Mouse (Mus musculus): ENCODE results near the gene Me1. TPM values are rescaled to one million over a fixed set of nuclear protein-coding genes. Genes with fewer than 3 reads are reported as not detected.

Me1 gene
- polyA plus RNA-seq, 1 experiment = 62.8 TPM

DNA sequence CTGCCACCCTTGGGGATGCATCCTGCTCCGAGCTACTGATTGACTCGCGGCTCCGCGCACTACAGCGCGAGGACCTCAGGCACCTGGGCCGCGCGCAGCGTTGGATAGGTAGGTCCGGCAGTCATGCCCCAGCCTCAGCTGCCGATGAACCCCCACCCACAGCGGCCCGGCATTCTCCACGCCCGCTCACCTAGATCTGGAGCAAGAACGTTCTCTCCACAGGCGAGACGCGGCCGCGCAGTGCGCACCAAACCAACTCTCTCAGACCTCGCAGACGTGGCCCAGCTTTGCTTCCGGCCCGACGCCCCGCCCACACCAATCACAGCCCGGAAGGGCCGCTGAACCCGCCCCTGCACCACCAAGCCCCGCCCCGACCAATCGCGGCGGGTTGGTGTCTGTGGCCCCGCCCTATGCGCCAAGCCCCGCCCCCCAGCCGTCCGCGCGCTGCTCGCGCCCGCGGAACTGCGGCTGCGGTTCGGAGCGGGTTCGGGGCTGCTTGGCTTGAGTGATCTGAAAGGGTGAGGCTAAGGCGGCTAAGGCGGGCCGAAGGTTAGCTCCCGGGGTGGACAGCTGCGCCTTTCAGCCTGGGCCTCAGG, 124.1 kb downstream of the Me1 start, which contains the start of the genes Pgm3 and Rwdd2a:
Gene Pgm3 (minus strand): TSS at position 303 of the 596 bp plus-strand sequence.
Gene Rwdd2a (plus strand): TSS at position 452 of the 596 bp plus-strand sequence.
- peak within 1 kb of the TSS; percentile 91 for H3K4me3 ChIP-seq (replicated peaks; ENCODE audit: extremely low read depth, low read depth, low read length)
- under 1% methylated on average over 59 of the region's 59 CpGs for WGBS
- peak; percentile 95 for DNase-seq
- no peaks in the 10 kb centered on the region; the same call in 1 of the 2 replicates for H3K4me1 ChIP-seq (ENCODE audit: control insufficient read depth, insufficient read depth, low read length)
- peak; percentile 92; the same call in 1 of the 2 replicates for TF ChIP-seq POLR2A (IDR thresholded peaks at IDR 0.05; ENCODE audit: borderline replicate concordance, extremely low read depth, low read depth, low read length)
- TF ChIP-seq CTCF (IDR thresholded peaks at IDR 0.05; ENCODE audit: insufficient read depth, low read length) = no peak

DNA sequence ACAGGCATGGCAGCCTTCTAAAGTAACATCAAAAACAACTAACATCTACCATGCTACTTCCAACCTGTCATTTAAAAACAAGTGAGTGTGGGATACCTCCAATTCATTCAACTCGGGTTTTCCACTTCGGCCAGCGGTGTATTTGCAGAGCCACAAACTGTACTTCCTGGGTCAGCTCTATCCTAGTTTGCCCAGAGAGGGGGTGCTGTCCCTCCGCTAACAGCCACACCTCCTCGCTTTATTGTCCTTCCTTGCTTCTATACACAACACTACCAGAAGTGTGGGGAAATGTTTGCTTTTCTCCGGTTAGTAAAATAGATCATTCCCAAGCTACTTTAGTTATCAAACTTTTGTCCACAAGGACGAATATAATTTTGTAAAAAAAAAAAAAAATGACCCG, 124.8 kb downstream of the Me1 start:
- TF ChIP-seq CTCF (IDR thresholded peaks at IDR 0.05; ENCODE audit: insufficient read depth, low read length) (no peak), POLR2A (IDR thresholded peaks at IDR 0.05; ENCODE audit: borderline replicate concordance, extremely low read depth, low read depth, low read length) (no peak)
- no peak for DNase-seq
- 2% methylated on average over 8 of the region's 8 CpGs for WGBS
- peak overlapping the region; percentile 44 for H3K4me3 ChIP-seq (replicated peaks; ENCODE audit: extremely low read depth, low read depth, low read length)
- no peaks in the 10 kb centered on the region; the same call in 1 of the 2 replicates for H3K4me1 ChIP-seq (ENCODE audit: control insufficient read depth, insufficient read depth, low read length)

DNA sequence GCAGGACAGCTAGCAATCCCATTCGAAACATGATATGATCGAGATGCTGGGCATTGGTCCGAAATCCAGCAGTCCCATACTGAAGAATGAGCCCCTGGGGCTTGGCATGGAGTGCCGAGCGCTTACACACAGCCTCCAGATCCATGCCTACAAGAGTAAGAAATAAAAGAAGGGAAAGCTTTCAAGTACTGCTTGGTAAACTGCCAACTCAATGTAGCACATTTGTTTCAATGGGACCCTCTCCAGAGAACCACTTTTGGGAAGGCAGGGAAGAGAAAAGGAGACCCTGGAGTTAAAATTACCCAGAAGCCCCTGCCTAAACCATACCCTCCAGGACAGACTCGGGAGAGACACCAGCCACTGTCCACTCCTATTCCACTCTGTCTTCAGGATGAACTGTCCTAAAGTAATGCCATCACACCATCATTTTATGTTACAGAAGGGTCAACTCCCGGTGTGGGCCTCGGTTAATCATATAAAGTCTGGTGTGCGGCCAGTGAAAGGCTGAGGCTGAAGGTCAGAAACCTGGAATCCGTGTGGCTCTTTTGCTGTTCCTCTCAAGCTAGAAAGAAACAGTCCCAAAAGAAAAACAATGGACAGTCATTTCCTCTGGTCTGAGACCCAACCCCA, 125.4 kb downstream of the Me1 start:
- no peak for DNase-seq

DNA sequence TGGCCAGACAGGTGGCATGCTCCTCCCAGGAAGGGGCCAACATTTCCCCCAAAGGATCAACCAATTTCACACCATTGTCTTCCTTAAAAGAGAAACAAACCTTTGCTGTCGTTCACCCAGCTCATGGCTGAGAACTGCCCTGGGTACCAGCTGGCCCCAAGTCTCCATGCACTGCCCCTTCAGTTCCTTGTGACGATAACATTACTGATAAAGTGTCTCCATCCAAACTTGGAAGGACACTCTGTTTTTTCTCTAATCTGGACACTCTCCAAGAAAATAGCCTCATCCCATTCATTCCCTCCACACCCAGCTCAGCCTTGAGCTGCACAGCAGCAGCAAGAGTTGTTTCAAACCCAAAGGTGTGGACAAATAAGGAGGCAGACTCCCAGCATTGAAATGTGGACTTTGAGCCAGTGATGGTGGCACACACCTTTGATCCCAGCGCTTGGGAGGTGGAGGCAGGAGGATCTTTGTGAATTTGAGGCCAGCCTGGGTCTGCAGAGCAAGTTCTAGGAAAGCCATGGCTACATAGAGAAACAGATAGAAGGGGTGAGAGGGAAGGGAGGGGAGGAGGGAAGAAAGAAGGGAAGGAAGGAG, 126.3 kb downstream of the Me1 start:
- TF ChIP-seq POLR2A (IDR thresholded peaks at IDR 0.05; ENCODE audit: borderline replicate concordance, extremely low read depth, low read depth, low read length) = no peak
- TF ChIP-seq CTCF (IDR thresholded peaks at IDR 0.05; ENCODE audit: insufficient read depth, low read length) = no peak
- Histone ChIP-seq H3K4me3 (replicated peaks; ENCODE audit: extremely low read depth, low read depth, low read length) (no peak overlapping the region), H3K4me1 (ENCODE audit: control insufficient read depth, insufficient read depth, low read length) (no peaks in the 10 kb centered on the region; the same call in 1 of the 2 replicates)
- 58% methylated on average over 3 of the region's 3 CpGs for WGBS
- no peak for DNase-seq

More for the DNA sequence above, 125.4 kb downstream of the Me1 start:
- no peak overlapping the region for H3K4me3 ChIP-seq (replicated peaks; ENCODE audit: extremely low read depth, low read depth, low read length)
- whole genome bisulfite sequencing = 66% methylated on average over 10 of the region's 10 CpGs
- no peak for TF ChIP-seq POLR2A (IDR thresholded peaks at IDR 0.05; ENCODE audit: borderline replicate concordance, extremely low read depth, low read depth, low read length)
- TF ChIP-seq CTCF (IDR thresholded peaks at IDR 0.05; ENCODE audit: insufficient read depth, low read length) = no peak
- no peaks in the 10 kb centered on the region; the same call in 1 of the 2 replicates for H3K4me1 ChIP-seq (ENCODE audit: control insufficient read depth, insufficient read depth, low read length)

- TF ChIP-seq CTCF (IDR thresholded peaks at IDR 0.05; ENCODE audit: insufficient read depth, low read length) (no peak), POLR2A (IDR thresholded peaks at IDR 0.05; ENCODE audit: borderline replicate concordance, extremely low read depth, low read depth, low read length) (no peak)
- H3K4me1 ChIP-seq (ENCODE audit: control insufficient read depth, insufficient read depth, low read length) = 0 out of 2 replicates have a peak, but pooled peaks cover 2% of the 10 kb centered on the region
- 56% methylated on average over 3 of the region's 3 CpGs for WGBS
- no peak overlapping the region for H3K4me3 ChIP-seq (replicated peaks; ENCODE audit: extremely low read depth, low read depth, low read length)
- peak; percentile 21 for DNase-seq
Observed at GRCm38 (mm10) chr9:86560543-86560942, 135.2 kb downstream of the Me1 start.

GRCm38 (mm10) chr9:86554641-86555040, 141.1 kb downstream of the Me1 start:
- H3K4me3 ChIP-seq (replicated peaks; ENCODE audit: extremely low read depth, low read depth, low read length) = no peak overlapping the region
- TF ChIP-seq CTCF (IDR thresholded peaks at IDR 0.05; ENCODE audit: insufficient read depth, low read length) (no peak), POLR2A (IDR thresholded peaks at IDR 0.05; ENCODE audit: borderline replicate concordance, extremely low read depth, low read depth, low read length) (no peak)
- DNase-seq = no peak
- 96% methylated on average over 4 of the region's 4 CpGs for WGBS
- no peaks in the 10 kb centered on the region for H3K4me1 ChIP-seq (ENCODE audit: control insufficient read depth, insufficient read depth, low read length)

GRCm38 (mm10) chr9:86553886-86554285, 141.9 kb downstream of the Me1 start:
- H3K4me3 ChIP-seq (replicated peaks; ENCODE audit: extremely low read depth, low read depth, low read length) = no peak overlapping the region
- TF ChIP-seq POLR2A (IDR thresholded peaks at IDR 0.05; ENCODE audit: borderline replicate concordance, extremely low read depth, low read depth, low read length) (no peak), CTCF (IDR thresholded peaks at IDR 0.05; ENCODE audit: insufficient read depth, low read length) (no peak)
- no peak for DNase-seq
- WGBS = 81% methylated on average over 9 of the region's 9 CpGs
- H3K4me1 ChIP-seq (ENCODE audit: control insufficient read depth, insufficient read depth, low read length) = no peaks in the 10 kb centered on the region

DNA sequence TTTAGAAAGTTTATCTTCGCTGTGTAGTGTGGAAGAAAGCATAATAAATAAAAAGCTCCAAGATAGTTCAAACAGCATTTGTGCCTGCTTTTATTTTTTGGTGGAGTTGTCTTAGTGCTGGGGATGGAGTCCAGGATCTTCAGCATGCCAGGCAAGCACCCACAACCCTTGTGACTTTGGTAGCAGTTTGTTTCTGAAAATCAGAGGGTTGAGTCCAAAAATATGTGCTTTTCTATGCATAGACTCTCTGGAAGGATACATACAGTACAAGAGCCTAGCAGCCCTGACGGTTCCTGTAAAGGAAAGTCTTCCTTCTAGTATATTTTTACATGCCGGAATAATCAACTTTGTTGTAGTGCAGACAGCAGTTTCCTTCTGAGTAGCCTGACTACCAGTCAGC, 145.0 kb downstream of the Me1 start:
- no peak overlapping the region for H3K4me3 ChIP-seq (replicated peaks; ENCODE audit: extremely low read depth, low read depth, low read length)
- whole genome bisulfite sequencing = 93% methylated on average over 3 of the region's 3 CpGs
- DNase-seq = no peak
- no peaks in the 10 kb centered on the region for H3K4me1 ChIP-seq (ENCODE audit: control insufficient read depth, insufficient read depth, low read length)
- no peak for TF ChIP-seq POLR2A (IDR thresholded peaks at IDR 0.05; ENCODE audit: borderline replicate concordance, extremely low read depth, low read depth, low read length)
- no peak for TF ChIP-seq CTCF (IDR thresholded peaks at IDR 0.05; ENCODE audit: insufficient read depth, low read length)

DNA sequence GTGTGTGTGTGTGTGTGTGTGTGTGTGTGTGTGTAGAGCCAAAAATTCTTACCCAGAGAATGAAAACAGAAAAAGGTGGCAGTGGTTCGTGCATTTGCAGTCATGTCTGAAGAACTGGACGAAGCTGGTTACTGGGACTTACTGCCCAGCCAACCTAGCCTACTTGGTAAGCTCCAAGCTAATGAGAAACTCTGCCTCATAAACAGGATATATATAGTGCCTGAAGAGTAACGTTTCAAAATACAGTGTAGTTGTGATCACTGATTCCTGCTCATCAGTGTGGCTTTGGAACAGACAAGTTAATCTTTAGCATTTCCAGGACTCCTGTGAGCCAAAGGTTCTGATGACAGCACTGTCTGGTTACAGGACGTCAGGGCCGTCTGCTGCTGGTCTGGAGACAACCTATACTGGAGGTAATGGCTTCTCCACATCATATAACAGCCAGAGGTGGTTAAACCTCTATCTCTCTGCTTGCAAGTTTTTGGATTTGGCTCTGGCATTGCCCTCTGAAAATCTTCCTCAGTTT, 146.1 kb downstream of the Me1 start:
- H3K4me1 ChIP-seq (ENCODE audit: control insufficient read depth, insufficient read depth, low read length) = no peaks in the 10 kb centered on the region
- WGBS = 85% methylated on average over 5 of the region's 5 CpGs
- no peak for TF ChIP-seq CTCF (IDR thresholded peaks at IDR 0.05; ENCODE audit: insufficient read depth, low read length)
- no peak overlapping the region for H3K4me3 ChIP-seq (replicated peaks; ENCODE audit: extremely low read depth, low read depth, low read length)
- no peak for DNase-seq
